Mouse (Mus musculus): Measurements from ENCODE around the gene Ndufb3. TPM values are rescaled to one million over a fixed set of nuclear protein-coding genes. Genes with fewer than 3 reads are reported as not detected.
A peak's percentile ranks its signal among the peaks of the same experiment; 100 is the strongest.
"Not testable (repeated sequence)": the region's sequence is repeated elsewhere in the genome, so short reads cannot be mapped to it uniquely, and the experiment has no call there.

Ndufb3 gene
- polyA plus RNA-seq (2016; fragmentation: Nextera tagmentation; extraction: Ambion mirVana) = 168 and 179 TPM in 2 replicates

- Histone ChIP-seq H3K27ac (0 out of 2 replicates have a peak within 1 kb of the TSS, but pooled peaks have one; percentile 20), H3K4me3 (peak within 1 kb of the TSS; percentile 85)
- ATAC-seq (ENCODE audit: low FRiP score, low read depth) = peak; percentile 100
Observed at GRCm38 (mm10) chr1:58586171-58586997, at the start of gene Ndufb3, which contains the start of gene Fam126b. TSS of gene Ndufb3 (plus strand) at chr1:58586384. TSS of gene Fam126b (minus strand) at chr1:58586323.

GRCm38 (mm10) chr1:58541386-58541785 lies 44.8 kb upstream of the Ndufb3 start:
- Histone ChIP-seq H3K4me2 (replicated peaks) (no peak overlapping the region), H3K27me3 (replicated peaks) (no peaks in the 10 kb centered on the region), H3K27ac (no peak overlapping the region), H3K4me3 (no peak overlapping the region), H3K4me1 (no peaks in the 10 kb centered on the region), H3K36me3 (peaks cover 44% of the 10 kb centered on the region), H3K9ac (no peak overlapping the region), H3K9me3 (no peaks in the 10 kb centered on the region)
- ATAC-seq (ENCODE audit: low FRiP score, low read depth) = no peak
- WGBS = 88% methylated on average over 1 of the region's 1 CpGs

More at GRCm38 (mm10) chr1:58586171-58586997, at the start of gene Ndufb3, which contains the start of gene Fam126b:
- Histone ChIP-seq H3K36me3 (peaks cover 5% of the 10 kb centered on the region), H3K4me1 (peaks cover 8% of the 10 kb centered on the region), H3K9ac (peak within 1 kb of the TSS; percentile 88), H3K4me2 (replicated peaks) (peak within 1 kb of the TSS; percentile 92), H3K27me3 (replicated peaks) (no peaks in the 10 kb centered on the region), H3K9me3 (no peaks in the 10 kb centered on the region)
- 1% methylated on average over 41 of the region's 41 CpGs for WGBS

GRCm38 (mm10) chr1:58560370-58560769 lies 25.8 kb upstream of the Ndufb3 start:
- H3K4me1 ChIP-seq, H3K4me3 ChIP-seq: not testable (repeated sequence)
- 91% methylated on average over 6 of the region's 6 CpGs for WGBS

GRCm38 (mm10) chr1:58562455-58562854 lies 23.7 kb upstream of the Ndufb3 start:
- Histone ChIP-seq H3K27me3 (replicated peaks) (no peaks in the 10 kb centered on the region), H3K4me2 (replicated peaks) (no peak overlapping the region), H3K9ac (no peak overlapping the region), H3K9me3 (no peaks in the 10 kb centered on the region), H3K27ac (no peak overlapping the region), H3K4me1 (no peaks in the 10 kb centered on the region), H3K4me3 (no peak overlapping the region), H3K36me3 (peaks cover 3% of the 10 kb centered on the region)
- ATAC-seq (ENCODE audit: low FRiP score, low read depth) = no peak
- 86% methylated on average over 1 of the region's 1 CpGs for WGBS

More at GRCm38 (mm10) chr1:58560370-58560769, 25.8 kb upstream of the Ndufb3 start:
- not testable (repeated sequence) for H3K36me3 ChIP-seq; H3K27ac ChIP-seq; ATAC-seq (ENCODE audit: low FRiP score, low read depth); H3K9me3 ChIP-seq; H3K27me3 ChIP-seq (replicated peaks); H3K4me2 ChIP-seq (replicated peaks); H3K9ac ChIP-seq

GRCm38 (mm10) chr1:58564981-58565380 lies 21.2 kb upstream of the Ndufb3 start:
- WGBS = 87% methylated on average over 5 of the region's 5 CpGs
- no peak for ATAC-seq (ENCODE audit: low FRiP score, low read depth)
- peaks cover 3% of the 10 kb centered on the region for H3K36me3 ChIP-seq
- H3K9ac ChIP-seq = no peak overlapping the region
- no peak overlapping the region for H3K4me3 ChIP-seq
- H3K4me1 ChIP-seq = no peaks in the 10 kb centered on the region
- no peak overlapping the region for H3K4me2 ChIP-seq (replicated peaks)
- no peaks in the 10 kb centered on the region for H3K9me3 ChIP-seq
- no peaks in the 10 kb centered on the region for H3K27me3 ChIP-seq (replicated peaks)
- H3K27ac ChIP-seq = no peak overlapping the region

- H3K9me3 ChIP-seq = no peaks in the 10 kb centered on the region
- no peak for ATAC-seq (ENCODE audit: low FRiP score, low read depth)
Observed at GRCm38 (mm10) chr1:58566621-58567020, 19.6 kb upstream of the Ndufb3 start.

GRCm38 (mm10) chr1:58568456-58569130 lies 17.6 kb upstream of the Ndufb3 start:
- Histone ChIP-seq H3K9ac (no peak overlapping the region), H3K4me1 (no peaks in the 10 kb centered on the region), H3K4me3 (no peak overlapping the region), H3K27me3 (replicated peaks) (no peaks in the 10 kb centered on the region), H3K36me3 (no peaks in the 10 kb centered on the region), H3K27ac (no peak overlapping the region), H3K9me3 (no peaks in the 10 kb centered on the region), H3K4me2 (replicated peaks) (no peak overlapping the region)
- no peak for ATAC-seq (ENCODE audit: low FRiP score, low read depth)

More at GRCm38 (mm10) chr1:58566621-58567020, 19.6 kb upstream of the Ndufb3 start:
- Histone ChIP-seq H3K36me3 (peaks cover 3% of the 10 kb centered on the region), H3K27ac (no peak overlapping the region), H3K4me1 (no peaks in the 10 kb centered on the region), H3K4me3 (no peak overlapping the region), H3K27me3 (replicated peaks) (no peaks in the 10 kb centered on the region), H3K9ac (no peak overlapping the region), H3K4me2 (replicated peaks) (no peak overlapping the region)

GRCm38 (mm10) chr1:58570437-58570836 lies 15.7 kb upstream of the Ndufb3 start:
- ATAC-seq (ENCODE audit: low FRiP score, low read depth) = no peak
- H3K4me1 ChIP-seq = no peaks in the 10 kb centered on the region
- 38% methylated on average over 4 of the region's 4 CpGs for WGBS

GRCm38 (mm10) chr1:58579179-58579578 lies 7.0 kb upstream of the Ndufb3 start:
- ATAC-seq (ENCODE audit: low FRiP score, low read depth) = no peak
- Histone ChIP-seq H3K4me3 (no peak overlapping the region), H3K36me3 (no peaks in the 10 kb centered on the region), H3K9ac (no peak overlapping the region), H3K4me2 (replicated peaks) (no peak overlapping the region), H3K27me3 (replicated peaks) (no peaks in the 10 kb centered on the region), H3K27ac (no peak overlapping the region), H3K4me1 (no peaks in the 10 kb centered on the region), H3K9me3 (no peaks in the 10 kb centered on the region)
- WGBS = 89% methylated on average over 2 of the region's 2 CpGs

More at GRCm38 (mm10) chr1:58570437-58570836, 15.7 kb upstream of the Ndufb3 start:
- Histone ChIP-seq H3K27me3 (replicated peaks) (no peaks in the 10 kb centered on the region), H3K9me3 (no peaks in the 10 kb centered on the region), H3K9ac (no peak overlapping the region), H3K27ac (no peak overlapping the region), H3K4me2 (replicated peaks) (no peak overlapping the region), H3K4me3 (no peak overlapping the region), H3K36me3 (no peaks in the 10 kb centered on the region)

GRCm38 (mm10) chr1:58582611-58583010 lies 3.6 kb upstream of the Ndufb3 start:
- peaks cover 8% of the 10 kb centered on the region for H3K4me1 ChIP-seq
- H3K4me2 ChIP-seq (replicated peaks) = no peak overlapping the region
- H3K36me3 ChIP-seq = no peaks in the 10 kb centered on the region
- H3K9me3 ChIP-seq = no peaks in the 10 kb centered on the region
- 63% methylated on average over 1 of the region's 1 CpGs for whole genome bisulfite sequencing
- H3K4me3 ChIP-seq = no peak overlapping the region
- no peak overlapping the region for H3K27ac ChIP-seq
- H3K9ac ChIP-seq = no peak overlapping the region
- no peaks in the 10 kb centered on the region for H3K27me3 ChIP-seq (replicated peaks)
- ATAC-seq (ENCODE audit: low FRiP score, low read depth) = no peak

- H3K4me3 ChIP-seq = no peak overlapping the region
- H3K36me3 ChIP-seq = no peaks in the 10 kb centered on the region
- 89% methylated on average over 1 of the region's 1 CpGs for WGBS
- no peak overlapping the region for H3K9ac ChIP-seq
- no peak for ATAC-seq (ENCODE audit: low FRiP score, low read depth)
- no peak overlapping the region for H3K27ac ChIP-seq
- no peaks in the 10 kb centered on the region for H3K27me3 ChIP-seq (replicated peaks)
- H3K9me3 ChIP-seq = no peaks in the 10 kb centered on the region
- H3K4me1 ChIP-seq = peaks cover 8% of the 10 kb centered on the region
- H3K4me2 ChIP-seq (replicated peaks) = no peak overlapping the region
Observed at GRCm38 (mm10) chr1:58584271-58584670, 1.9 kb upstream of the Ndufb3 start.

GRCm38 (mm10) chr1:58585373-58586170 lies 612 bp upstream of the Ndufb3 start:
- Histone ChIP-seq H3K27me3 (replicated peaks) (no peaks in the 10 kb centered on the region), H3K9ac (peak overlapping the region; percentile 88), H3K4me2 (replicated peaks) (peak overlapping the region; percentile 92), H3K27ac (0 out of 2 replicates have a peak overlapping the region, but pooled peaks have one; percentile 20), H3K4me3 (peak overlapping the region; percentile 85), H3K4me1 (peaks cover 8% of the 10 kb centered on the region), H3K36me3 (no peaks in the 10 kb centered on the region), H3K9me3 (no peaks in the 10 kb centered on the region)
- 7% methylated on average over 36 of the region's 36 CpGs for WGBS
- ATAC-seq (ENCODE audit: low FRiP score, low read depth) = peak; percentile 75
